Comparison of ENCODE assay signal across 13 mouse cellular contexts in the genomic region with DNA sequence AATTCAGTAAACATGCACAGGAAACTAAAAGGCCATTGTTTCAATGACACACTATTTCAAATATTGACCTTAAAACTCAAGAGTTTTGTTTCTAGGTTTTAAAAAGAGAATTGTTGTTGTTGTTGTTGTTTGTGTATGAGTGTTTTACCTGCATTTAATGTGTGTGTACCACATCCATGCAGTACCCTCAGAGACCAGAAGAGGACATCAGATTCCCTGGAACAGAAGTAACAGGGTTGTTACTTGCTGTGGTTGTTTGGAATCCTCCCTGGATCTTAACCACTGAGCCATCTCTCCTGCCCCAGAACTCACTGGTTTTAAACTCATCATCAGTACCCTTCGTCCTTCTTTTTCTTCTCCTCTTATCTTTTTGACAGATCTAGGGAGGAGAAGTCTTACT.
DNase-seq lines count a peak whose midpoint lies in the region; ATAC-seq and TF ChIP-seq lines count a peak whose summit lies in the region.
"Had no signal": no experiment of that assay in that cellular context is flagged by ENCODE, and none has a peak within 500 bp of the region (broad histone marks: within the 10 kb centered on the region; RNA-seq: fewer than 3 reads in every experiment).

No protein-coding gene starts in this region.

- 56% methylated on average over 1 of the region's 1 CpGs for WGBS in heart, postnatal 0 days
- 21% methylated on average over 1 of the region's 1 CpGs for WGBS in liver, embryonic 14.5 days (ENCODE audit: insufficient replicate concordance)

- no peak overlapping the region for H3K4me2 ChIP-seq in heart, postnatal 0 days (ENCODE audit: low read depth, low read length)
- H3K4me2 ChIP-seq in liver, embryonic 14.5 days (ENCODE audit: low read depth) = no peak overlapping the region
- H3K4me2 ChIP-seq: limb, embryonic 12.5 days had no signal

- no peak for TF ChIP-seq POLR2A in MEL (IDR thresholded peaks at IDR 0.05; ENCODE audit: control insufficient read depth in 1 of 2, insufficient read depth in 1 of 2, low read depth in 1 of 2, low read length in 2 of 2, poor library complexity in 1 of 2)

- H3K79me2 ChIP-seq in MEL (ENCODE audit: control insufficient read depth, insufficient read depth, low read length, poor library complexity) = no peaks in the 10 kb centered on the region

- no peaks in the 10 kb centered on the region for H3K9me3 ChIP-seq in heart, postnatal 0 days (replicated peaks; ENCODE audit: control insufficient read depth, low read length)
- H3K9me3 ChIP-seq in liver, embryonic 14.5 days (ENCODE audit: control insufficient read depth, low read length) = no peaks in the 10 kb centered on the region
- no peaks in the 10 kb centered on the region for H3K9me3 ChIP-seq in MEL (replicated peaks; ENCODE audit: insufficient read depth, low read length)
- H3K9me3 ChIP-seq: limb, embryonic 12.5 days had no signal

- no peak for ATAC-seq in heart, postnatal 0 days (ENCODE audit: insufficient read depth, low read depth)
- no peak for ATAC-seq in liver, embryonic 14.5 days (ENCODE audit: insufficient read depth)
- ATAC-seq: inflammation-experienced regulatory T-cells, adult 6 months had no signal

- TF ChIP-seq CTCF in heart, postnatal 0 days (IDR thresholded peaks at IDR 0.05; ENCODE audit: low read depth) = peak; percentile 47
- peak; percentile 39; the same call in 1 of the 2 replicates for TF ChIP-seq CTCF in liver, embryonic 14.5 days (IDR thresholded peaks at IDR 0.05; ENCODE audit: low read depth)
- peak in 2 of 3 experiments; percentile 58 to 65; a peak in 4 of 6 replicates for TF ChIP-seq CTCF in MEL (IDR thresholded peaks at IDR 0.05 in 2 of 3, conservative IDR thresholded peaks at IDR 0.05 in 1 of 3; ENCODE audit: control insufficient read depth in 1 of 3, insufficient read depth in 1 of 3, low read depth in 2 of 3, low read length in 3 of 3, poor library complexity in 1 of 3, severe bottlenecking in 1 of 3)

- no peaks in the 10 kb centered on the region for H3K36me3 ChIP-seq in heart, postnatal 0 days (replicated peaks; ENCODE audit: control insufficient read depth, insufficient read depth, low read length)
- H3K36me3 ChIP-seq in liver, embryonic 14.5 days (replicated peaks; ENCODE audit: control insufficient read depth, insufficient read depth, low read depth) = no peaks in the 10 kb centered on the region
- H3K36me3 ChIP-seq in MEL (ENCODE audit: control insufficient read depth in 1 of 2, insufficient read depth in 2 of 2, low read length in 2 of 2) = peaks cover 0 to 4% of the 10 kb centered on the region in 2 experiments; a peak in 1 of 4 replicates
- H3K36me3 ChIP-seq: limb, embryonic 12.5 days had no signal

- DNase-seq in heart, postnatal 0 days (ENCODE audit: low spot score) = no peak
- DNase-seq in heart, adult 8-10 months (ENCODE audit: low spot score) = no peak
- no peak for DNase-seq in liver, embryonic 14.5 days (ENCODE audit: low read depth in 3 of 3, low spot score in 3 of 3)
- DNase-seq in liver = no peak
- peak; percentile 24 for DNase-seq in MEL (ENCODE audit: low read depth, low spot score)
- peak; percentile 30 for DNase-seq in induced T-regulatory cell, adult 2 months (ENCODE audit: low read depth)
- no peak for DNase-seq in gastrocnemius, postnatal 10 days
- no peak for DNase-seq in cerebellum, adult 8-10 months
- DNase-seq: right cerebral cortex, postnatal 14 days; thymus, postnatal 25 days had no signal

- H3K27me3 ChIP-seq in heart, postnatal 0 days (ENCODE audit: control insufficient read depth, insufficient read depth, low read length) = no peaks in the 10 kb centered on the region
- no peaks in the 10 kb centered on the region for H3K27me3 ChIP-seq in liver, embryonic 14.5 days (ENCODE audit: control insufficient read depth, insufficient read depth, low read length)
- peaks cover 0 to 3% of the 10 kb centered on the region in 2 experiments; a peak in 1 of 4 replicates for H3K27me3 ChIP-seq in MEL (ENCODE audit: control insufficient read depth in 1 of 2, insufficient read depth in 2 of 2, low read length in 2 of 2)
- H3K27me3 ChIP-seq: limb, embryonic 12.5 days had no signal

- TF ChIP-seq EP300 in heart, postnatal 0 days (IDR thresholded peaks at IDR 0.05; ENCODE audit: low read depth) = no peak
- TF ChIP-seq EP300 in liver, embryonic 14.5 days (IDR thresholded peaks at IDR 0.05; ENCODE audit: low read depth) = no peak
- TF ChIP-seq EP300 in MEL (IDR thresholded peaks at IDR 0.05; ENCODE audit: low read depth in 1 of 2, low read length in 2 of 2) = no peak

- H3K9ac ChIP-seq in heart, postnatal 0 days (replicated peaks; ENCODE audit: low read depth, low read length) = no peak overlapping the region
- no peak overlapping the region for H3K9ac ChIP-seq in liver, embryonic 14.5 days (replicated peaks)
- no peak overlapping the region for H3K9ac ChIP-seq in MEL (ENCODE audit: control insufficient read depth, low read depth, low read length, poor library complexity, severe bottlenecking)
- H3K9ac ChIP-seq: limb, embryonic 12.5 days had no signal

- no peak overlapping the region for H3K4me3 ChIP-seq in heart, postnatal 0 days (ENCODE audit: low read depth, low read length)
- no peak overlapping the region for H3K4me3 ChIP-seq in liver, embryonic 14.5 days (ENCODE audit: insufficient read depth in 1 of 2, low read depth in 2 of 2, low read length in 2 of 2)
- no peak overlapping the region for H3K4me3 ChIP-seq in MEL (ENCODE audit: control insufficient read depth in 1 of 2, insufficient read depth in 1 of 2, low read depth in 2 of 2, low read length in 2 of 2)
- H3K4me3 ChIP-seq: erythroblast, embryonic 14.5 days; limb, embryonic 12.5 days had no signal

- no peak overlapping the region for H3K27ac ChIP-seq in heart, postnatal 0 days (ENCODE audit: low read depth)
- no peak overlapping the region for H3K27ac ChIP-seq in liver, embryonic 14.5 days
- no peak overlapping the region for H3K27ac ChIP-seq in MEL (ENCODE audit: control insufficient read depth, low read depth, low read length)
- H3K27ac ChIP-seq: limb, embryonic 12.5 days had no signal

- H3K4me1 ChIP-seq in heart, postnatal 0 days (ENCODE audit: control insufficient read depth, insufficient read depth) = no peaks in the 10 kb centered on the region
- no peaks in the 10 kb centered on the region for H3K4me1 ChIP-seq in liver, embryonic 14.5 days (replicated peaks; ENCODE audit: control insufficient read depth in 2 of 2, insufficient read depth in 2 of 2, low read length in 1 of 2)
- no peaks in the 10 kb centered on the region for H3K4me1 ChIP-seq in MEL (ENCODE audit: control insufficient read depth in 1 of 2, insufficient read depth in 2 of 2, low read length in 2 of 2)
- H3K4me1 ChIP-seq: limb, embryonic 12.5 days had no signal

- peak; percentile 64 for TF ChIP-seq RAD21 in MEL (IDR thresholded peaks at IDR 0.05; ENCODE audit: low read depth, low read length)

TF ChIP-seq in MEL, 35 proteins besides CTCF, POLR2A, EP300 and RAD21:
- peak; percentile 57 for TF ChIP-seq ZC3H11A (IDR thresholded peaks at IDR 0.05; ENCODE audit: low read depth, low read length)
- TF ChIP-seq NRF1 (IDR thresholded peaks at IDR 0.05; ENCODE audit: insufficient read depth, low read depth, low read length, poor library complexity, severe bottlenecking) = no peak
- TF ChIP-seq SMC3 (IDR thresholded peaks at IDR 0.05; ENCODE audit: low read depth, low read length) = peak; percentile 73
- no peak for TF ChIP-seq MXI1 (IDR thresholded peaks at IDR 0.05; ENCODE audit: low read depth, low read length)
- no peak for TF ChIP-seq GATA1 (IDR thresholded peaks at IDR 0.05; ENCODE audit: low read depth, low read length)

Comparison
In these comparisons a context has a peak if more than half of its experiments do, and no peak if none do; other contexts are left out.
1. DNase-seq: peak in MEL (single experiment) and induced T-regulatory cell, adult 2 months (single experiment); none in heart, postnatal 0 days (single experiment), heart, adult 8-10 months (single experiment), liver, embryonic 14.5 days (0 of 3), liver (single experiment), gastrocnemius, postnatal 10 days (single experiment) and cerebellum, adult 8-10 months (single experiment).
2. Peak in every context shown above with its lines, with median percentiles within 50 percentile points of each other: CTCF ChIP-seq.